Mouse (Mus musculus) bone marrow, adult 2 months (tissue): ENCODE data around the gene Tmigd1.

Experiments used
- CTCF ChIP-seq: fragments of 200-500 bp; IDR thresholded peaks from 2 replicates; pipeline ENCODE4 v1.5.1; 2011; ENCODE audit warnings: low read length, control low read depth; ENCODE audit not compliant: control insufficient read depth, insufficient read depth
- POLR2A ChIP-seq: fragments of 200-500 bp; IDR thresholded peaks from 2 replicates; pipeline ENCODE4 v1.6.1; 2011; ENCODE audit warnings: low read depth, mild to moderate bottlenecking, control low read depth, low read length, borderline replicate concordance; ENCODE audit not compliant: control insufficient read depth

DNA sequence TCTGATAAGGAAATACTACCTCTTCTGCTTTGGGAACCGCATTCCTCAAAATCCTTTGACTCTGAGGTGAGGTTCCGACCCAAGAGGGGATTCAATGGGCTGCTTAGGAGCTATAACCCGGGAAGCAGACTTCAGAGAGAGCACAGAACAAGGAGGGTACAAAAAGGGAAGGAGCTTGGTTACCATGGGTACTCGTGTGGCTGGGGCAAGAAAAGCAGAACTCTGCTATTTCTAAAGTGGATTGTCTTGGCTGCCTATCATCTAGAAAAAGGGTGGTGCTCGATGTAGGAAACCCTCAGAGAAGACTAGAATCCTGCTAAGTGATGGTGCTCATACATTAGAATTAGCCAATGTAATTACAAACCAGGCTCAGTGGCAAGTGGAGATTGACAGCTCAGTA lies 42.7 kb upstream of the Tmigd1 start:
- TF ChIP-seq POLR2A = no peak
- no peak for TF ChIP-seq CTCF
